Comparison of ENCODE assay signal across 12 mouse cellular contexts in the genomic region with DNA sequence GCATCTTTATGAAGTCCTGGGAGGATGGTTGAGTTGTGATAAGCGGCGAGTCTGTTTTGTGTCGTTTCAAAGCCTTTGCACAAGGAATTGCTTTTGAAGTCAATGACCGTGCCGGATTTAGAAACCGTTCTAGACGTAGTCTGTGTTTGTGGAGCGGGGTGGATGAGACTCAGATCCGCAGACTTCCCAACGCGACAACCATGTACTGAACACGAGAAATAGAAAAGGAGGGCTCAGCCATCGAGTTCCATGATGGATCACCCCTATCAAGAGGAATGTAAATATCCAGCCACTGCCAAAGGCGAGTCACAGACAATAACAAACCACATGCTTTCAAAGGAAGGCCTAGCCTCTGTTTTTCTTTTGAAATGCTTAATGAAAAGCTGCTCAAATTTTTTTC.
A peak's percentile ranks its signal among the peaks of the same experiment; 100 is the strongest.
DNase-seq lines count a peak whose midpoint lies in the region; ATAC-seq lines count a peak whose summit lies in the region.
"Had no signal": no experiment of that assay in that cellular context is flagged by ENCODE, and none has a peak within 500 bp of the region (broad histone marks: within the 10 kb centered on the region; RNA-seq: fewer than 3 reads in every experiment).

No protein-coding gene starts in this region.

- H3K27me3 ChIP-seq in kidney, embryonic 15.5 days = no peaks in the 10 kb centered on the region
- H3K27me3 ChIP-seq in lung, embryonic 15.5 days = no peaks in the 10 kb centered on the region
- no peaks in the 10 kb centered on the region for H3K27me3 ChIP-seq in forebrain, embryonic 14.5 days (replicated peaks; ENCODE audit: control insufficient read depth, insufficient read depth, low read length)
- H3K27me3 ChIP-seq: hindbrain, embryonic 12.5 days had no signal

- no peak overlapping the region for H3K9ac ChIP-seq in kidney, embryonic 15.5 days
- H3K9ac ChIP-seq in lung, embryonic 15.5 days = no peak overlapping the region
- H3K9ac ChIP-seq in forebrain, embryonic 14.5 days (ENCODE audit: low read length) = no peak overlapping the region
- H3K9ac ChIP-seq: hindbrain, embryonic 12.5 days had no signal

- H3K4me2 ChIP-seq in kidney, embryonic 15.5 days = no peak overlapping the region
- peak overlapping the region; percentile 38 for H3K4me2 ChIP-seq in lung, embryonic 15.5 days
- no peak overlapping the region for H3K4me2 ChIP-seq in forebrain, embryonic 14.5 days (ENCODE audit: low read length)
- H3K4me2 ChIP-seq: hindbrain, embryonic 12.5 days had no signal

- no peaks in the 10 kb centered on the region for H3K36me3 ChIP-seq in kidney, embryonic 15.5 days
- H3K36me3 ChIP-seq in lung, embryonic 15.5 days = no peaks in the 10 kb centered on the region
- no peaks in the 10 kb centered on the region for H3K36me3 ChIP-seq in forebrain, embryonic 14.5 days (ENCODE audit: control insufficient read depth, insufficient read depth, low read length)
- H3K36me3 ChIP-seq: hindbrain, embryonic 12.5 days had no signal

- H3K4me1 ChIP-seq in kidney, embryonic 15.5 days = no peaks in the 10 kb centered on the region
- peaks cover 8% of the 10 kb centered on the region; the same call in 1 of the 2 replicates for H3K4me1 ChIP-seq in lung, embryonic 15.5 days
- no peaks in the 10 kb centered on the region for H3K4me1 ChIP-seq in forebrain, embryonic 14.5 days (ENCODE audit: control insufficient read depth, insufficient read depth, low read length)
- H3K4me1 ChIP-seq: hindbrain, embryonic 12.5 days had no signal

- 0 out of 2 replicates have a peak, but pooled peaks have one; percentile 40 for ATAC-seq in kidney, embryonic 15.5 days (replicated peaks; ENCODE audit: low FRiP score)
- ATAC-seq in lung, embryonic 15.5 days (ENCODE audit: borderline replicate concordance, extremely low read depth, low FRiP score, low TSS enrichment) = peak; percentile 88; the same call in 1 of the 2 replicates
- no peak for ATAC-seq in forebrain, embryonic 14.5 days

- no peak for DNase-seq in kidney, adult 11 months
- DNase-seq in urinary bladder, postnatal 36 days (ENCODE audit: low spot score in 2 of 2) = peak; percentile 9 to 17
- DNase-seq in urinary bladder, adult 2 months (ENCODE audit: low spot score) = no peak
- DNase-seq in right cerebral cortex, postnatal 10 days (ENCODE audit: low spot score in 2 of 2) = no peak
- no peak for DNase-seq in forebrain, embryonic 14.5 days (ENCODE audit: low spot score)
- DNase-seq: cerebellum, adult 9-11 months; left cerebral cortex, postnatal 4 days; spleen, adult 18-20 months; thymus, postnatal 25 days had no signal

- no peak overlapping the region for H3K4me3 ChIP-seq in kidney, embryonic 15.5 days (replicated peaks)
- H3K4me3 ChIP-seq in lung, embryonic 15.5 days = no peak overlapping the region
- no peak overlapping the region for H3K4me3 ChIP-seq in forebrain, embryonic 14.5 days (ENCODE audit: low read depth, low read length)
- H3K4me3 ChIP-seq: hindbrain, embryonic 12.5 days had no signal

- no peaks in the 10 kb centered on the region for H3K9me3 ChIP-seq in kidney, embryonic 15.5 days (replicated peaks)
- H3K9me3 ChIP-seq in lung, embryonic 15.5 days = no peaks in the 10 kb centered on the region
- no peaks in the 10 kb centered on the region for H3K9me3 ChIP-seq in forebrain, embryonic 14.5 days (replicated peaks; ENCODE audit: control insufficient read depth, low read length)
- H3K9me3 ChIP-seq: hindbrain, embryonic 12.5 days had no signal

- 48% methylated on average over 14 of the region's 14 CpGs for WGBS in kidney, embryonic 15.5 days
- WGBS in lung, embryonic 15.5 days = 23% methylated on average over 14 of the region's 14 CpGs
- 78% methylated on average over 14 of the region's 14 CpGs for WGBS in forebrain, embryonic 14.5 days

- no peak overlapping the region for H3K27ac ChIP-seq in kidney, embryonic 15.5 days
- peak overlapping the region; percentile 78 for H3K27ac ChIP-seq in lung, embryonic 15.5 days
- H3K27ac ChIP-seq in forebrain, embryonic 14.5 days (ENCODE audit: low read depth, low read length) = no peak overlapping the region
- H3K27ac ChIP-seq: hindbrain, embryonic 12.5 days had no signal

Comparison
In these comparisons a context has a peak if more than half of its experiments do, and no peak if none do; other contexts are left out.
1. DNase-seq: peak in urinary bladder, postnatal 36 days (2 of 2); none in kidney, adult 11 months (single experiment), urinary bladder, adult 2 months (single experiment), right cerebral cortex, postnatal 10 days (0 of 2) and forebrain, embryonic 14.5 days (single experiment).